Mouse (Mus musculus) forebrain, embryonic 11.5 days (tissue): ENCODE data around the gene Pfkm. TPM values are rescaled to one million over a fixed set of nuclear protein-coding genes. Genes with fewer than 3 reads are reported as not detected.

ENCODE experiments used
- ATAC-seq: fragments of 200-750 bp; cut with Nextera tagmentation; replicated peaks from 2 replicates; pipeline ENCODE4 v1.8.0; 2017; ENCODE audit warnings: moderate TSS enrichment; ENCODE audit not compliant: low FRiP score
- DNase-seq: peaks from one replicate; pipeline ENCODE4 v3.0.0-alpha.2; 2017; ENCODE audit warnings: low spot score
- H3K27ac ChIP-seq: fragments of 300-500 bp; sonication (generic); 2 replicates; pipeline ENCODE4 v1.5.1; 2014; ENCODE audit warnings: low read depth, low read length
- H3K27me3 ChIP-seq: fragments of 300-500 bp; sonication (generic); 2 replicates; pipeline ENCODE4 v1.6.1; 2014; ENCODE audit warnings: mild to moderate bottlenecking, low read length, mixed read lengths; ENCODE audit not compliant: control insufficient read depth, insufficient read depth
- H3K36me3 ChIP-seq: fragments of 300-500 bp; sonication (generic); 2 replicates; pipeline ENCODE4 v1.6.1; 2014; ENCODE audit warnings: mild to moderate bottlenecking, low read length, moderate library complexity, mixed read lengths; ENCODE audit not compliant: control insufficient read depth, insufficient read depth
- H3K4me1 ChIP-seq: fragments of 300-500 bp; sonication (generic); replicated peaks from 2 replicates; pipeline ENCODE4 v1.6.1; 2014; ENCODE audit warnings: low read length, mixed read lengths; ENCODE audit not compliant: control insufficient read depth, insufficient read depth
- H3K4me2 ChIP-seq: fragments of 300-500 bp; sonication (generic); 2 replicates; pipeline ENCODE4 v1.6.1; 2014; ENCODE audit warnings: low read depth, mild to moderate bottlenecking, low read length, moderate library complexity, mixed read lengths; ENCODE audit not compliant: severe bottlenecking
- H3K4me3 ChIP-seq: fragments of 300-500 bp; sonication (generic); 2 replicates; pipeline ENCODE4 v1.5.1; 2014; ENCODE audit warnings: low read depth, low read length
- H3K9ac ChIP-seq: fragments of 300-500 bp; sonication (generic); 2 replicates; pipeline ENCODE4 v1.6.1; 2014; ENCODE audit warnings: low read length
- H3K9me3 ChIP-seq: fragments of 300-500 bp; sonication (generic); 2 replicates; pipeline ENCODE4 v1.6.1; 2016; ENCODE audit warnings: low read length, mixed read lengths; ENCODE audit not compliant: control insufficient read depth
- WGBS: fragments of 180-500 bp; shearing (Covaris S2); extraction: QIAGEN DNeasy Blood & Tissue Kit; methylation state at CpG from one replicate; pipeline ENCODE4 v1.1.7; 2014; 5-methylcytosine and 5-hydroxymethylcytosine counted together
- polyA plus RNA-seq: library from polyadenylated mRNA; unstranded; fragments of >200 nt; fragmentation: Nextera tagmentation; extraction: Ambion mirVana; gene quantifications from 2 replicates; pipeline ENCODE4 v1.2.1, GENCODE M21; 2014

Pfkm gene
- polyA plus RNA-seq, 1 experiment from 2014 or later: 42.8 TPM

DNA sequence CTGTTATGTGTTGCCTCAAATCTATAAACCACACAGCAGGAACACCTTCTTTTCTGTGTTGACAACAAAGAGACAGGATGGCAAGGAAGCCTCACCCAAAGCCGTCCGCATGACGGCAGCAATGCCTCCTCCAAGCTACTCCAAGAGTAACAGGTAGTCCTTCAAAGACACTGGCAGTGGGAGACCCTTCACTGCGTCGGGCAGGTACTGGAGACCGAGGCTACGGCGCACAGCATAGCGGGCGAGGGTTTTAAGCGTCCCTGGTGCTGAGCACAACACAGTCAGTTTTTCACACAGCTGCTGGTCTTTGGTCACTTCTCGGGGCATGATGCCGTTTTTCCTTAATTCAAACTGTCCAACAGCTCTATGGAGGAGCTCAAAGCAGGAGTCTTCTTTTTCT lies 43.3 kb downstream of the Pfkm start:
- H3K4me1 ChIP-seq: no peaks in the 10 kb centered on the region
- no peak overlapping the region for H3K27ac ChIP-seq
- H3K4me3 ChIP-seq: no peak overlapping the region
- WGBS: 92% methylated on average over 13 of the region's 13 CpGs
- DNase-seq: no peak
- H3K27me3 ChIP-seq: no peaks in the 10 kb centered on the region
- H3K4me2 ChIP-seq: no peak overlapping the region
- peaks cover 4% of the 10 kb centered on the region; the same call in 1 of the 2 replicates for H3K36me3 ChIP-seq
- H3K9ac ChIP-seq: no peak overlapping the region
- no peak for ATAC-seq
- no peaks in the 10 kb centered on the region for H3K9me3 ChIP-seq

DNA sequence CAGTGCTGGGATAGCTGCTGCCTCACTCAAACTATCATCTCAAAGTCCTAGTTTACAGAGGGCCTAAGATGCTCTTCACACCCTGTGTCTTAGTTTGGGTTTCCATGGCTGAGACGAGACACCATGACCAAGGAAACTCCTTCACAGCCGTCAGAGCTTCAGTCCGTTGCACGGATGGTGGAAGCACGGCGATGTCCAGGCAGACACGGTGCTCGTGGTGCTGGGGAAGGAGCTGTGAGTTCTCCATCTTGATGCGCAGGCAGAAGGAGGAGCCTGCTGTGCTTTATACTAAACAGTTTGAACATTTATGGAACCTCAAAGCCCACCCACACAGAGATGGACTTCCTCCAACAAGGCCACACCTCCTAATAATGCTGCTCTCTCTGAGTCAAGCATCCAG lies 44.5 kb downstream of the Pfkm start:
- WGBS: 93% methylated on average over 9 of the region's 9 CpGs
- Histone ChIP-seq H3K9me3 (no peaks in the 10 kb centered on the region), H3K9ac (no peak overlapping the region), H3K4me3 (no peak overlapping the region), H3K4me2 (no peak overlapping the region), H3K4me1 (no peaks in the 10 kb centered on the region), H3K36me3 (peaks cover 4% of the 10 kb centered on the region; the same call in 1 of the 2 replicates), H3K27ac (no peak overlapping the region), H3K27me3 (no peaks in the 10 kb centered on the region)
- ATAC-seq: no peak
- no peak for DNase-seq

DNA sequence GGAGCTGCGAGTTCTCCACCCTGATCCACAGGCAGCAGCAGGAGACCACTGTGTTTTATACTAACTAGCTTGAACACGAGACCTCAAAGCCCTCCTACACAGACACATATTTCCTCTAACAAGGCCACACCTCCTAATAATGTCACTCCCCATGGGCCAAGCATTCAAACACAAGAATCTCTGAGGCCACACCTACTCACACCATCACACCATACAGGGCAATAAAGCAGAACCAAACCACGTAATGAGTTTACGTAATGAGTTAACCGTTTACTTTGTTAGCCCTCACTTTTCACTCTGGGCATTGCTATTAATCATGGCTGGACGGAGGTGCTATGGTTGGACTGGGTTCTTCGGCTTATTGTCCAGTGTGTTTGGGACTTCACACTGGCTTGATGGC lies 47.4 kb downstream of the Pfkm start:
- Histone ChIP-seq H3K4me1 (peaks cover 1% of the 10 kb centered on the region; the same call in 1 of the 2 replicates), H3K27ac (no peak overlapping the region), H3K4me2 (no peak overlapping the region), H3K36me3 (no peaks in the 10 kb centered on the region; the same call in 1 of the 2 replicates), H3K9me3 (no peaks in the 10 kb centered on the region), H3K4me3 (no peak overlapping the region), H3K27me3 (no peaks in the 10 kb centered on the region), H3K9ac (no peak overlapping the region)
- no peak for DNase-seq
- WGBS: 86% methylated on average over 7 of the region's 7 CpGs
- ATAC-seq: no peak

DNA sequence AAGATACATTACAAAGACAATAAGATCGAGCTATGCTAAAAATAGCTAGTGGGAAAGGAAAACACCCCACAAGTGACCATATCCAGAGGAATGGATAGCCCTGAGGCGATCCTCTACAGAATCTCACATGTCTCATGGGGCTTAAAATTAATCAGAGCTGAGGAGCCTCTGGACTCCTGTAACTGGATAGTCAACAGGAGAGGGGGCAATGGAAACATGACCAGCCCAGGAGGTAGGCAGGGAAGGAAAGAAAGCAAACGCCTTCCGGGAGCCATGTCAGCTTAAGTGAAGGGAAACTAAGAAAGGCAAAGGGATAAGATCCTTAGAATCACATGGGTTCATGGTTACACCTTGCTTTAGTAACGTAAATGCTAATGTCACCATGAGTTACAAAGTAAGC lies 48.4 kb downstream of the Pfkm start:
- Histone ChIP-seq H3K27me3 (no peaks in the 10 kb centered on the region), H3K36me3 (no peaks in the 10 kb centered on the region; the same call in 1 of the 2 replicates), H3K4me1 (peaks cover 3% of the 10 kb centered on the region; the same call in 1 of the 2 replicates), H3K4me2 (no peak overlapping the region), H3K4me3 (no peak overlapping the region), H3K9me3 (no peaks in the 10 kb centered on the region), H3K27ac (no peak overlapping the region), H3K9ac (no peak overlapping the region)
- DNase-seq (no peak), ATAC-seq (no peak)
- 94% methylated on average over 5 of the region's 5 CpGs for WGBS

DNA sequence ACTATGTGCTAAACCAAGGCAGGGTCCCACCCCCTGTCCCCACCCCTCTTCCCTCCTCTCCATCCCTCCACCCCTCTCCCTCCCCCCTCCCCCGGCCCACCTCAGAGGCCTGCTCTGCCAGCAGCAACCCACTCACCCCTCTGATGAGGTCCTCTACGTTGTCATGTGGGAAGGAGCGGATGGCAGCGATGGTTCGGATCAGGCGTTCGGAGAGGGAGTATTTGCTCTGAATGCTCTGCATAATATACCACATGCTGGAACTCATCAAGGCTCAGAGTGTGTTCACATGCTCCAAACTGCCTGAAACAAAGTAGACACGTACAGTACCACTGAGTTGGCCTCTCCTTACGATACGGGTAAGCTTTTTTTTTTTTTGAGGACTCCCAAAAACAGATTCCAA lies 50.1 kb downstream of the Pfkm start:
- Histone ChIP-seq H3K4me3 (no peak overlapping the region), H3K9ac (no peak overlapping the region), H3K27me3 (no peaks in the 10 kb centered on the region), H3K36me3 (no peaks in the 10 kb centered on the region; the same call in 1 of the 2 replicates), H3K4me2 (no peak overlapping the region), H3K4me1 (peaks cover 3% of the 10 kb centered on the region; the same call in 1 of the 2 replicates), H3K9me3 (no peaks in the 10 kb centered on the region), H3K27ac (no peak overlapping the region)
- WGBS: 86% methylated on average over 9 of the region's 10 CpGs
- ATAC-seq (no peak), DNase-seq (no peak)

DNA sequence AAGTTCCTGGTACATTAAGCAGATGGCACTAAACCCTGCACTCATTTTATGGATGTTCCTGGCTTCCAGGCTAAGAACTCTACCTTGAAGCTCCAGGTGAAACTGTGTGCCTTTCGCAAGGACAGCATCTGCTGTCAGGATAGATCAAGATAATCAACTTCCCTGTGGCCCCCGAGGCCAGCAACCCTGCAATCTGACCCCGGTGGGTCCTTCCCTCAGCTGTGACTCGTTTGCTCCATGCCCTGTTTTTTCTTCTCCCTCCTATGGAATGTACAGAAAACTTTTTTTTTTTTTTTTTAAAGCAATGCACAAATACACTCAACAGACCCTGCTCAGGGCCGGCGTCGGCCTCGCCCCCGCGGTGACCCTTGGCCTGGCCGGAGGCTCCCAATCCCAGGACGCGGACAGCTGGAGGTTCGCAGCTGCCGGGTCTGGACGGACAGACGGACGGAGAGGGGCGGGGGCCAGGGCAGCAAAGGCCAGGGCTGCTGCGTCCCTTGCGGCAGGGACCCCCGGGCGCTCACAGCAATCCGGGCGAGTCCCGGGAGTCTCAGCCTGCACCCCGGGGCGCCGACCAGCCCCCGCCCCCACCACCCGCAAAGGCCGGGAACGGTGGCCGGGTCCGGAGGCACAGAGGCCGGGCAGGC lies 52.6 kb downstream of the Pfkm start:
- Histone ChIP-seq H3K4me2 (peak overlapping the region; percentile 92), H3K4me3 (peak overlapping the region; percentile 94), H3K4me1 (peaks cover 3% of the 10 kb centered on the region; the same call in 1 of the 2 replicates), H3K9ac (peak overlapping the region; percentile 91), H3K27ac (0 out of 2 replicates have a peak overlapping the region, but pooled peaks have one; percentile 6), H3K9me3 (no peaks in the 10 kb centered on the region), H3K36me3 (no peaks in the 10 kb centered on the region), H3K27me3 (no peaks in the 10 kb centered on the region)
- DNase-seq (no peak), ATAC-seq (peak; percentile 67; the same call in 1 of the 2 replicates)
- WGBS: under 1% methylated on average over 36 of the region's 36 CpGs

DNA sequence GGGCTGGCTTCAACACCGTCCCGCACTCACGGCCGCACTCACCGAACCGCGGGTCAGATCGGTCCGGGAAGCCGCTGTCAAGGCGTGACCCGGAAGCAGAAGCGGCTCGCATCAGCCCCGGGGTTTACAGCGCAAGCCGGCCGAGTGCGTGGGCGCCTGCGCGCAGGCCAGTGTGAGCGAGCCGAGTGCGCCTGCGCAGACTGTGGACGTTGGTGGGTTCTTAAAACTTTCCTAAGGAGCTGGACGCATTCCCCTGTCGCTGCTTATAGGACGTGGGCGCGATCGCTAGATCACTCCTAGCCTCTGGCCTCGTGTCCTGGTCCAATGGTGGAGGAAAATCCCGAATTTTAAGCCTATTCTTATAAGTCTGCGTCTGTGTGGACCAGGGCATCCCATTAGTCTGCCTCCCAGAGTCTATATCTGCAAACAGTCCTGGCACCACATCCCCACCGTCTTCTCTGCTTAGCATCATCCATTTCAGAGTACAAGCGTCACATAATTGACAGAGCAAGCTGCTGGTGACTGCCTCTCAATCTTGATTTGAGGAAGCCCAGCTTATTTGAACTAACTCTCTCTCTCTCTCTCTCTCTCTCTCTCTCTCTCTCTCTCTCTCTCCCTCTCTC lies 53.3 kb downstream of the Pfkm start:
- Histone ChIP-seq H3K4me1 (peaks cover 3% of the 10 kb centered on the region; the same call in 1 of the 2 replicates), H3K9ac (peak overlapping the region; percentile 91), H3K36me3 (no peaks in the 10 kb centered on the region), H3K9me3 (no peaks in the 10 kb centered on the region), H3K4me2 (peak overlapping the region; percentile 92), H3K27ac (0 out of 2 replicates have a peak overlapping the region, but pooled peaks have one; percentile 6), H3K27me3 (no peaks in the 10 kb centered on the region), H3K4me3 (peak overlapping the region; percentile 94)
- DNase-seq: peak; percentile 97
- WGBS: 1% methylated on average over 38 of the region's 38 CpGs
- peak; percentile 97 for ATAC-seq

DNA sequence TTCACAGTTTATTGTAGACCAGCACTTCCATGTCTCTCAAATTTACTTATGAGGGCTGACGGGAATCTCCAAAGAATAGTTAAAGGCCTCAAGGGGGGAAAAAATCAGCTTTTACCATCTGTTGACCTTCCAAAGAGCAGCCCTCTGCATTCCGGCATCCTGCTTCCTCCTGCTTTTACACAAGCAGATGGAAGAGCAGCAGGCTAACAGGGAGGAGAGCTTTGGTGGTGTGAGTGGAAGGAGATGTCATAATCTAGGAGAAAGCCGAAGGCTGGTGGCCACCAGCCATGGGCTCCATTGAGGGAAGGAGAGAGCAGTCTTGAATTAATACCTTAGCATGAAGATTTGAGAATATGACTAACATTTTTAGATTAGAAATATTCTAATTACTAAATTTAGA lies 56.0 kb downstream of the Pfkm start:
- Histone ChIP-seq H3K4me2 (no peak overlapping the region), H3K27ac (no peak overlapping the region), H3K4me3 (no peak overlapping the region), H3K9me3 (no peaks in the 10 kb centered on the region), H3K9ac (no peak overlapping the region), H3K4me1 (peaks cover 3% of the 10 kb centered on the region; the same call in 1 of the 2 replicates), H3K27me3 (no peaks in the 10 kb centered on the region), H3K36me3 (no peaks in the 10 kb centered on the region)
- 92% methylated on average over 3 of the region's 3 CpGs for WGBS
- no peak for ATAC-seq
- DNase-seq: no peak
